Mouse (Mus musculus) monocyte, adult 5-6 weeks (primary cell): ENCODE results near the gene Slc51a. TPM values are rescaled to one million over a fixed set of nuclear protein-coding genes. Genes with fewer than 3 reads are reported as not detected.

Experiments
- ATAC-seq: fragments of 153-309, 156-312 bp; replicated peaks from 2 replicates; pipeline ENCODE4 v1.8.0; 2017; ENCODE audit warnings: mild to moderate bottlenecking; ENCODE audit not compliant: low TSS enrichment, insufficient number of reproducible peaks, severe bottlenecking, poor library complexity, low FRiP score
- total RNA-seq: library from RNA; stranded (forward); fragments of 200-1000, 200-491, 200-594 nt; gene quantifications from 3 replicates; pipeline ENCODE4 v1.2.3, GENCODE M21; 2017

The Slc51a gene
- 0.48 to 0.49 TPM in 2 of 3 replicates, not detected in the other for total RNA-seq

GRCm38 (mm10) chr16:32487234-32488111 is at the start of gene Slc51a:
Gene Slc51a (minus strand): TSS chr16:32487879.
- no peak for ATAC-seq

GRCm38 (mm10) chr16:32535157-32535751 is 47.6 kb upstream of the Slc51a start:
- ATAC-seq, result no peak

GRCm38 (mm10) chr16:32532878-32533826 is 45.5 kb upstream of the Slc51a start:
- peak; percentile 47 for ATAC-seq

GRCm38 (mm10) chr16:32526906-32527305 is 39.2 kb upstream of the Slc51a start:
- no peak for ATAC-seq

GRCm38 (mm10) chr16:32524244-32524615 is 36.6 kb upstream of the Slc51a start:
- ATAC-seq, result no peak

- no peak for ATAC-seq
These were observed 36.0 kb upstream of the Slc51a start for GRCm38 (mm10) chr16:32523462-32524243.

- ATAC-seq, result no peak
These were observed 35.0 kb upstream of the Slc51a start for GRCm38 (mm10) chr16:32522578-32523194.

GRCm38 (mm10) chr16:32520372-32520748 is 32.7 kb upstream of the Slc51a start:
- no peak for ATAC-seq

- no peak for ATAC-seq
These were observed 32.1 kb upstream of the Slc51a start for GRCm38 (mm10) chr16:32519656-32520371.

- no peak for ATAC-seq
These were observed 30.3 kb upstream of the Slc51a start for GRCm38 (mm10) chr16:32517785-32518481.

- no peak for ATAC-seq
These were observed 28.6 kb upstream of the Slc51a start for GRCm38 (mm10) chr16:32516006-32516962.

GRCm38 (mm10) chr16:32513948-32514347 is 26.3 kb upstream of the Slc51a start:
- no peak for ATAC-seq

GRCm38 (mm10) chr16:32513401-32513800 is 25.7 kb upstream of the Slc51a start:
- no peak for ATAC-seq

- ATAC-seq, result no peak
These were observed 25.2 kb upstream of the Slc51a start for GRCm38 (mm10) chr16:32512921-32513320.

- ATAC-seq, result no peak
These were observed 24.3 kb upstream of the Slc51a start for GRCm38 (mm10) chr16:32511827-32512490.
